Mouse (Mus musculus) myocyte (in vitro differentiated cells): ENCODE measurements around the gene Lrrc29.

Source experiments
- POLR2AphosphoS2 ChIP-seq: IDR thresholded peaks from one replicate; pipeline ENCODE4 v1.6.1; 2011; ENCODE audit warnings: low read depth, control low read depth; ENCODE audit not compliant: insufficient read length
- TCF12 ChIP-seq: IDR thresholded peaks from one replicate; pipeline ENCODE4 v1.6.1; 2011; ENCODE audit warnings: mild to moderate bottlenecking, control low read depth; ENCODE audit not compliant: poor library complexity, insufficient read depth, severe bottlenecking

GRCm38 (mm10) chr8:105361751-105362702 lies 35.9 kb upstream of the Lrrc29 start:
- TF ChIP-seq TCF12 (no peak), POLR2AphosphoS2 (no peak)
